Mouse (Mus musculus) NIH3T3 (cell line): Measurements from ENCODE around the gene Ankrd27.
"Not testable (repeated sequence)": the region's sequence is repeated elsewhere in the genome, so short reads cannot be mapped to it uniquely, and the experiment has no call there.

Source experiments
- DNase-seq: peaks from one replicate; pipeline ENCODE4 v3.0.0-alpha.2; 2012; ENCODE audit warnings: low read depth

Gene Ankrd27

DNA sequence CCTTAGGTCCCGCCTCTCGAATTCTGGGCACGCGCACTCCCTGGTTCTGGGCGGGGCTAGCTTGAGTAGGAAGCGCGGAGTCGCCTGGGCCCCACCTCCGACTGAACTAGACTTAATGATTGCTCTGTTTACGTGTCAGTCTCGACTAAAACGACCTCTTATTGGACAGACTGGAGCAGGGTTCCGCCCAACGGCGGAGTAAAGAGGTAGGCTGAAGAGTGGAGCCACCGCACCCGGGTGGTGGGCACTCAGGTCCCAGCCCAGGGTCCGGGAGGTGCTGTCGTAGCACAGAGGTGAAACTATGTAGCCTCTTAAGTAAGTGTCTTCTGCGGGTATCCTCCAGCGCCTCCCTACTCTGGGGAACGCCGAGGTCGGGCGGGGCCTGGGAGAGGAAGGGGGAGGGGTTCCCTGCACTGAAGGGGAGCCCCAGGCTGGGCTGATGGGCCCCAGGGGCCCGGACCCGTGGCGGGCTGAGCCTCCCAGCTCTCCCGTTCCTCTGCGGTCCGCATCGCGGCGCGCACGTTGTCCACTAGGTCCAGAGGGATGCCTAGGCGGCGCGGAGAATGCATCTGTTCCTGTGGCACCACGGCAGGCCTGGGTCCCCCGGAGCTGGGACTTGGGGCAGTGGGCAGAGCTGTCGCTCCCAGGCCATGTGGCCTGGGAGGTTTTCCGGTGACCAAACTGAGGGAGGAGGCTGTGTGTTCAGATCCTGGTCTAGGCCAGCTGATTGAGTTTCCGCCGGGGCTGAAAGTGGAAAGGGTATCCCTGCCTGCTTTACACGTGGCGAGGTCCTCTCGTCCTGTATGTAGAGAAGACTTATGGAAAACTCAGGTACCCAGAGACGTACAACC lies at the start of gene Ankrd27:
Gene Ankrd27, plus strand, starts transcription at position 190 of the 851 bp plus-strand sequence.
- DNase-seq: peak; percentile 98

DNA sequence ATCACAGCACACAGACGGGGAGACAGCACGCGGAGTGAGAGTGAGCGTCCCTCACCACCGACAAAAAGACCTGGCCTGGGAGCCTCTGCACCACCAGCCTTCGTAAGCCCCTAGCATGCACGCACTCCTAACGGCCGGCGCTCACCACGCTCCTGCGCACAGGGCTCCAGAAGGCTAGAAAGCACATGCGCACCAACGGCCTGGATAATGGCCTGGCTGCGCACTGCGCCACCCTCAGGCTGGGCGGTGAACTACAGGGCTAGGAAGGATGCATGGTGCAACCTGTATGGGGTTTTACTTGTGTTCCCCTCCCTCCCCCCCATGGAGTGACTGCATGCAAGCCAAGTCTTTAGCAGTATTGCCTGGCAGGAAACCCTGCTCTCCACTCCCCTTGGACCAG lies 48.5 kb upstream of the Ankrd27 start, which contains the start of gene Tdrd12:
Gene Tdrd12, minus strand, starts transcription at position 184 of the 400 bp plus-strand sequence.
- DNase-seq: no peak

DNA sequence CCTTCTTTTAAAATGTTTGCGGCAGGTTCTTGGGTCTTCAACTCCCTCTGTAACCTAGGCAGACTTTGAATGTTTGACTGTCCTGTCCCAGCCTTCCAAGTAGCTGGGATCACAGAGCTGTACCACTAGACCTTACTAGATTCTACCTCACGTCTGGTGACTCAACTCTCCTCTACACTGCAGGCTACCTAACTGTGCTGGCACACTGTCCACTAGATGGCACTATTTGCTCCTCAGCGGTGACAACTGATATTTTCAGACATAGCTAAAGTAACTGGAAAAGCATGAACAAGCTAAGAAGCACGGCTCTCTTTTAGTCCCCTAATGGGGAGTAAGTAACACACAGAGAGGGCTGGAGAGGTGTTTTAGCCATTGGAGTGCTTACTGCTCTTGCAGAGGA lies 40.2 kb upstream of the Ankrd27 start:
- peak; percentile 87 for DNase-seq

DNA sequence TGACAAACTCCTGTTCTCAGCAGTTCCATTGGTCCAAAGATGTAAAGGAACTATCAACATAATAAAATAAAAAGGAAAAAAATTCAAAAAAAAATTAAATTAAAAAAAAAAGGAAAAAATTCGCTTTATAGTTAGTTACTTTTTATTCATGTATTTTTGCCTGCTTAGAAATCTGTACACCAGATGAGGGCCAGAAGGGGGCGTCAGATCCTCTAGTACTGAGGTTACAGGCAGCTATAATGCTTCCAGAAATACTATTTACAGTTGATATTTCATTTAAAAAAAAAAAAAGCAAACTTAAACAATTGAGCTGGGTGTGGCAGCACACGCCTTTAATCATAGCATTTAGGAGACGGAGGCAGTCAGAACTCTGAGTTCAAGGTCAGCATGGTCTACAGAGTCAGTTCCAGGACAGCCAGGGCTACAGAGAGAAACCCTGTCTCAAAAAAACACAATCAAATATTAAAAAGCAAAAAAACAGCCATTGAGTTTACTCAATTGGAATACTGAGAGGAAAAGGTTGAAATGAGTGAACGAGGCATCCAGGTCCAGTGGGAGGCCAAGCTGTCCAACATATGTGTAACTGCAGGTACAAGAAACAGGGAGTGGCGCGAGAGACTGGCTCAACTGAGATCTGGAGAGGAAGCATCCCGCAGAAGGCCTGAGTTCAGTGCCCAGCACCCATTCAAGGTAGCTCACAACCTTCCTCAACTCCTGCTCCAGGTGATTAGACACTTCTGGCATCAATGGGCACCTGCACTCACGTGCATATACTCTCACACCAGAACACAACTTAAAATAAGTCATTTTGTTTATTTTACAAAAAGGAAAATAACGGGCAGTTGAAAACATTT lies 32.1 kb upstream of the Ankrd27 start:
- peak; percentile 83 for DNase-seq

DNA sequence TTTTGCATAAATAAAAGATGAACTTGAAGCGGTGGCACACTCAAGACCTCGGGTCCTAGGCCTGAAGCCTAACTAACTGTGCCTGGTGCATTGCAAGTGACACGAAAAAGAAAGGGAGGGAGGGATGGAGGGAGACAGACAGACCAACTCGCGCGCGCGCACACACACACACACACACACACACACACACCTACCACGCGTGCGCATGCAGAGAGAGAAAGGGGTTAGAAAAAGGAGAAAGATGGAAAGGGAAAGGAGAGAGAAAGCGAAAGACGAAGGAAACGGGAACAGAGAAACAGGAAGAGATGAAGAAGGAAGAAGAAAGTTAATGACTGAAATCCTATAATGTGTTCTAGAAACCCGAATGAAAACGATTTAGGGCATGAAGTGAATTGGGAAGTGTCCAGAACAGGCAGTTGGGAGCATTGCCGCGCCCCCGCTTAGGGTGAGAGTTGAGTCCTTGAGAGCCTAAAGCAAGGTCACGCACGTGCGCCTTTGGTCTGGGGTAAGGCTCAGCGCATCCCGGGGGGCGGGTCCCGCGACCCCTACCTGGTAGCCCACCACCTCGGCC lies 31.4 kb upstream of the Ankrd27 start:
- DNase-seq: peak; percentile 48

DNA sequence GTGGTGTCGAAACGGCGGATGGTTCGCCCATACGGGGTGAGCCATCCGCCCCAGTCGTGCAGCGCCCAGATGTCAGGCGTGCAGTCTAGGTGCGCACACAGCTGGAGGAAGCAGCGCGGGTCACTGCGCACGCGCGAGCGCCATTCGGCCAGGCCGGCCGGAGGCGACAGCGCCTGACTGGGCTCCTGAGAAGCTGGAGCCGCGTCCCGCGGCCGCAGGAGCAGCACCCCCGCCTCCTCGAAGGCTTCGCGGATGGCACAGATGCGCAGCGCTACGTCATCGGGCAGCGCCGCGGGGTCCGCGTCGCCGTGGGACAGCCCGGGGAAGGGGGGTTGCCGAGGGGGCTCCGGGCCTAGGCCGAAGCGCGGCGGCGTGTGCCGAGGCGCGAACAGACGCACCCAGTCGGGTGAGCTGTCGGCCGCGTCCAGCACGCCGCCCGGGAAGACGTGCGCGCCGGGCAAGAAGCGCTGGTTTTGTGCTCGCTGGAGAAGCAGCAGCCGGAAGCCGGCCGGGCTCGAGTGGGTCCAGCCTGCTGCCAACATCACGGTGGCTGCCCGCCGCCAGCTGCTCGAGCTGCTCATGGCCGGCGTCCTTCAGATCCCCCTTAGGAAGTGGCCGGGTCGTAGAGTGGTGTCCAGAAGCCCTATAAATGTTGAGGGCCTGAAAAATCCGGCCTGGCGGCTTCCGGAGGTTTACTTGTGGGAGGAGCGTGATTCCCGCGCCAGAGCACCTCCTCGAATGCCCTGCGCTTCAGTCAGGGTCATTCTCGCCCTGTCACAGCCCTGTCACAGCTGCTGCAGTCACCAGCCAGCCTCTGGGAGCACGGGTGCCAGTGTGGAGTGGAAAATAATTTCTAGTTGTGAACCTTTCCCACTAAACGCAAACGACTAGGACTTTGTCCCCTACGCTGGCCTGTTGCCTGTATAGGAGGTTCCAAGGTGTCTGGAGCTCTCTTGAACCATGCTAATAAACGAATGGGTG lies 30.5 kb upstream of the Ankrd27 start:
- DNase-seq: peak; percentile 93

DNA sequence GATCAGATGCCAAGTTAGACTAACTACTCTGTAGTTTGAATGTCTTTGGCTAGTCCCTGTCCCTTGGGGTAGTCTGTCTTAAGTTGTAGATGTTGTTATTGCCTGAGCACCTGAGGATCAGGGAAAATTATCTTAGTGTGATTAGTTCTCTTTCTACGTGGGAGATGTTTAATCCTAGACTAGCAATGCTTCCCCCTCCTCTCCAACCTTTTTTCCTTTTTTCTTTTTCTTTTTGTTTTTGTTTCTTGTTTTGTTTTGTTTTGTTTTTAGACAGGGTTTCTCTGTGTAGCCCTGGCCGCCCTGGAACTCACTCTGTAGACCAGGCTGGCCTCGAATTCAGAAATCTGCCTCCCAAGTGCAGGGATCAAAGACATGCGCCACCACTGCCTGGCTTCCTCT lies 29.8 kb upstream of the Ankrd27 start, which contains the start of gene Nudt19:
Gene Nudt19, minus strand, starts transcription at position 100 of the 399 bp plus-strand sequence.
- no peak for DNase-seq

DNA sequence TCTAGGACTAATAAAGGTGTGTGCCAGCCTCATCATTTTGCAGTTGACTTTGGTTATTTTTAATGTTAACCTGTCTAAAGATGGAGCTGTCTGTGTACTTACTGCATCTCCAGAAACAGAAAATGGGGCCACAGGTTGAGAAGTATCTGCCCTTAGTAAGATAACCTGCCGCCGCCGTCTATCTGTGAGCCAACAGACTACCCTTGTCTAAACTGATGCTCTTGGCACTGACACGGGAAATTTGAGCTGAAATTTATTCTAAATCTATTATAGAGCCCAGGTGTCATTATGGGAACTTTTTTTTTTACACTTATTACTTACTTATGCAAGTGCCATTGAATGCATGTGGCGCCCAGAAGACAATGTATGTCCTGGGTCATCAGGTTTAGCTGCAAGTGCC lies 29.1 kb upstream of the Ankrd27 start:
- DNase-seq: no peak

DNA sequence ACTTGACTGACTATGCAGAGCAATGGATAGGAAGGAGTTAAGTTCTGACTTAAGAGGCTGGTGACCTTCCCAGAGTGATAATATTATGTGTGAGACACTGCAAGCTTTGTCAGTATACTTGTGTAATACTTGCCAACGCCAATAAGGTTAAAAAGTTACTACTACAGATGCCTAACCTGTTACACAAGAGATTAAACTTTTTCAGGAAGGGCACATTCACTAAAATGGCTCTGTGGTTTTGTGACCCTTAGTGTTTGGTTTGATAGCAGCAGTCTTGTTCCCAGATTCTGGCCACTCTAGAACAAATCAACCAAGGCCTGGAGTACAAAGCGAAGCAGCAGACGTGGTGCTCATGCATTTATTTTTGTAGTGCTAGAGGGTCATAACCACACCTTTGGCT lies 28.5 kb upstream of the Ankrd27 start:
- no peak for DNase-seq

DNA sequence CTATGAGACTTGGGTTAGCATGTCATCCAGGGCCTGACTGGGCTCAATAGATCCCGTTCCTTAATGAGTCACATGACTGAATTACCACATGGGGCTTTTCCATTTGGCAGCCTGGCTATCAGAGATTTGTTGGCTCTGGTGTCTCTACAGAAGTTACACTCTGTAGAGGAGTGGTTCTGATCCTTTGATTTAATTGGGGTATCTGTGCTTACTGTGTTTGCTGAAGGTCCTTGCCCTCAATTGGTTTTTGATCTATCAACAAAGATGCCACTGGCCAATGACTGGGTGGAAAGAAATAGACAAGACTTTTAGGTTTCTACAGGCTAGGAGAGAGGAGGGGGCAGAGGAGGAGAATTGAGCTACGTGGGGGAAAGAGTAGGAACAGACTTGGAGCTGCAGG lies 27.4 kb upstream of the Ankrd27 start:
- no peak for DNase-seq

DNA sequence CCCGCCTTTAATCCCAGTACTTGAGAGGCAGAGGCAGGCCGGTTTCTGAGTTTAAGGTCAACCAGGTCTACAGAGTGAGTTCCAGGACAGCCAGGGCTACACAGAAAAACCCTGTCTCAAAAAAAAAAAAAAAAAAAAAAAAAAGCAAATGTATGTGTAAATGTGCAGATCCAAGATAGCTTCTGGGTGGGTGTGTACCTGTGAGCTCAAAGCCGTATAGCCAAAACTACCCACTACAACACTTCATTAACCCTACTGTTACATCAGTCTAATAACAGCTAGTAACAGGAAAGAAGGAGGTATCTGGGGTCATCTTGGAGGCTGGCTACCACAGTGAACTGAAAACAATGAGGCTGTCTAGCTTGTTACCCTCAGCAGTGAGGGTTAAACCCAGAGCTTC lies 26.2 kb upstream of the Ankrd27 start:
- no peak for DNase-seq

DNA sequence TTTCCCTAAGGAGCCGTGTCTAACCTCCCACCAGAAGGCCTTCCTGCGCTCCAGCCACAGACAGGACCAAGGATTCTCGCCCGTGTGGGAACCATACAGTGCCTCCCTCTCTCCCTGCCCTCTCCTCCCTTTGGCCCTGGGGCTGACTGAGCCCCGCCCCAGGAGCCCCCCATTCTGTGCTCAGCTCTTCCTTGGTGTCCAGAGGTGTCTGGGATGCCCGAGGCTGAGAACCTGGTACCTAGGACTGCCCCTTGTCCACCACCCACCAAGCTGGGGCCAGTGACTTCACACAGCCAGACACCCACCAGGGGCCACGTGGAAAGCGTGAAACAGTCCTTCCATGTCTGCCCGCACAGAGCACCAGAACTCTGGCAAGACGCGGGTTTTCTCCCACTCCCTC lies 23.0 kb upstream of the Ankrd27 start:
- no peak for DNase-seq

DNA sequence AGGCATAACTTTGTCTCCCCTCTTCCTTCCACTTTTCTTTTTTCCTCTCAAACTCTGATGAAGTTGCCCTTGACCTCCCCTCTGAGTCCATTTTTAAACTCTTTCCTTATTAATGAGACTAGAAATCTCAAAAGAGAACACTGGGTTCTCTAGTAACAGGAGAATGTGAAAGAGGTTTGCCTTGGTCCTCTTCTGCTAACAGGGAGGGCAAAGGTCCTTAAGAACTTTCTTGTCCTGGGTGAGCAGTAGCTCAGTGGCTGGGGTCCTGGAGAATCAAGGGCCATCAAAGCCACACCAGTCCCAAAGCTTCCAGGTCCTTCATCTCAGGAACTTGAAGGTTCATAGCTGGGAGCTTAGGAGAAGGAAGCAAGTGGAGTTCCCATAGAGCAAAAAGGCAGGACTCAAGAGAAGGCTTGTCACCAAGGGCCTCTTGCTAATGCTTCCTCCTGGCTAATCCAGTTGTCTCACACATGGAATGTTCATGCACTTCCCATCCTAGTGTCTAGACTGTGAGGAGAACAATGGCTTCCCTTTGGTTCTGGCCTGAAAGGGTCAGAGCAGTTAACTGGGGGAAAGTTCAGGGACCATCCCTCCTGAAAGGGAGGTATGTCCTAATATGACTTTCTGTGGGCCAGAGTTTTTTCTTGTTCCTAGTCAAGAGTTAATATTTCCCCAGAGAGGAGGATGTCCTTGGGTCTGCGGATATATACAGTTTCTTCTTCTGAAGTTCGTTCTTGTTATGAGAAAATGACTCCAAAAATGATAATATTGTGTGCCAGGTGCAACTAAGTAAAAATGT lies 21.8 kb upstream of the Ankrd27 start:
- DNase-seq: no peak

DNA sequence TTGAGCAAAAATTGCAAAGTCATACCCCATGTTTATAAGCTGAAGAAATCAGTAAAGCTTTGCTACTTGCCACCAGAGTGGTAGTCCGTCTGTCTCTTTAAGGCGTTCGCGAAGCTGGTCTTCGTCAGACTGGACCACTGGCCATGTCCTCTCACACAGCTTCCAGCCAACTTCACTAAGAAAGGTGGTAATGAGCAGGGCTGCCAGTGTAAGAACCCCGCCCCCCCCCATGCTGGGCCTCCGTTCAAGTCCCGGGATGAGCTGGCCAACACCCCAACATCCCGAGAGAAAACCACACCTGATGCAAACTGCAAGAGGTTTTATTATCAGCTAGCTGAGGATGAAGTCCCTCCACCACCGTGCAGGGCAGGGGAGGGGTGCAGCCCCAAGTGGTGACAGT lies 21.2 kb upstream of the Ankrd27 start:
- DNase-seq: not testable (repeated sequence)

DNA sequence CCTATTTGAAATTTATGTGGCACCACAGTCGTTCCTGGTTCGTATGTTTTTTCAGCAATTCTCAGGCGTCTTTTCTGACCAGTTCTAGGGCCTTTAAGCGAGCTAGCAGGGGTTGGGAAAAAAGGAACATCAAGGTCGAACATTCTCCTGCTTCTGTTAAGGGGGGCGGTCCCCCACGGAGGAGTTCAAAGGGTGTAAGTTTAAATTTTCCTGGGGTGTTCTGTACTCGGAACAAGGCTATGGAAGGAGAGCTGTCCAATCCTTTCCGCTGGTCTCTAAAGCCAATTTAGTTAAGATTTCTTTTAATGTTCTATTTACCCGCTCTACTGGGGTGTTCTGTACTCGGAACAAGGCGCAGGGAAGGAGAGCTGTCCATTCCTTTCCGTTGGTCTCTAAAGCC lies 20.1 kb upstream of the Ankrd27 start:
- not testable (repeated sequence) for DNase-seq

DNA sequence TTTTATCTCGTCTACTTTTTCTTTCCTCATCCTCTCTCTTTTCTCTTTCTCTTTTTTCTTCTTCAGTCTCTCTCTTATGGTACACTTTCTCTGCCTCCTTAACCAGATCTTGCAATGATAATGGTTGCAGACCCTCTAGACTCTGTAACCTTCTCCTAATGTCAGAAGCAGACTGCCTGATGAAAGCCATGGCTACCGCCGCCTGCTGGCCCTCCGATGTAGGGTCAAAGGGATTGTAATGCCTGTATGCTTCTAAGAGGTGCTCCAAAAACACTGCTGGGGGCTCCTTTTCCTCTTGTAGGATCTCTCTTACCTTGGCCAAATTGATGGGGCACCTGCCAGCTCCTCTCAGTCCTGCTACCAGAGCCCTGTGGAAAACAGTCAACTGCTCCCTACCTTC lies 16.3 kb upstream of the Ankrd27 start:
- DNase-seq: not testable (repeated sequence)

DNA sequence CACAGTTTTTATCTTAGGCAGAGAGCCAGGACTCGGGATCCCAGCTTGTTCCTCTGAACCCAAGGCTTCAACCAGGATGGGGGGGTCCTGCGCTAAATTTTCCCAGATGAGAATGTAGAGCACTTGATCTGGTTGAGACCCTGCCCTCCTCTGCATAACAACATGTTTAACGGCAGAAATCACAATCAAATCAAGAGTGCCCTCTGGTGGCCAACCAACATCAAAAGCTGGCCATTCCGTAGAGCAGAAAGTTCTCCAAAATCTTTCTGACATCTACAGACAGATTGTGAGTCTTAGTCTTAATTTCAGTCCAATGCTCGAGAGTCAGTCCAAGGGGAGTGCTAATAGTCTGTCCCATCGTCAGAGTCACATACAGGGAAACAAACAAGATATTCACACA lies 15.2 kb upstream of the Ankrd27 start:
- not testable (repeated sequence) for DNase-seq

DNA sequence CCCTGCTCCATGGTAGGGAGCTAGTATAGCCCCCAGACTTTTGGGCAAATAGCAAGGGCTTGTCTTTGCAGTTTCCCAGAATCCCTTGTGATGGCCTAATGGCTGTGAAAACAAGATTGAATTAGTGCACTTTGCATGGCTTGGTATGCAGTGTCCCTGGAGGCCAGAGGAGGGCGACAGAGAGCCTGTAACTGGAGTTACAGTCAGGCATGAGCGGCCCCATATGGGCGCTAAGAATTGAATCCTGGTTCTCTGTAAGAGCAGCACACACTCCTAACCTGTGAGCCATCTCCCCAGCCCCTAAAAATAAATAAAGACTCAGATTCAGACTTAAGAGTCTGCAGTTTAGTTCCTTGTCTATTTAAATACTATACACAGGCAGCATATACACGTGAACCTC lies 6.2 kb upstream of the Ankrd27 start:
- peak; percentile 42 for DNase-seq

DNA sequence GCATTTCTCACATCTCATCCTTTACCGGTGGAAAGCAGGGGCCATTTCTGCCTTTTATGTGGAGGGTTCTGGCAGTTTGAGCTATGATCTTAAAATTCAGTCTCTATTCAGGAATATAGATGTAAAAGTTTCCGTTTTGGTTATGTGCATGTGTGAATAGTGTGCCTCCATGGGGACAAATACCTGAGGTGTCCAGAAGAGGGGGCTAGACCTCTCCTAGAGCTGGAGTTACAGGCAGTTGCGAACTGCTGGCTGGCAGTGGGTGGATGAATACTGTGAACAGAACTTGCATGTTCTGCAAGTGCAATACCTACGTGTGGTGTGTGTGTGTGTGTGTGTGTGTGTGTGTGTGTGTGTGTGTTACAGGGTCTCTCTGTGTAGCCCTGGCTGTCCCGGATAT lies 3.3 kb upstream of the Ankrd27 start:
- peak; percentile 64 for DNase-seq

DNA sequence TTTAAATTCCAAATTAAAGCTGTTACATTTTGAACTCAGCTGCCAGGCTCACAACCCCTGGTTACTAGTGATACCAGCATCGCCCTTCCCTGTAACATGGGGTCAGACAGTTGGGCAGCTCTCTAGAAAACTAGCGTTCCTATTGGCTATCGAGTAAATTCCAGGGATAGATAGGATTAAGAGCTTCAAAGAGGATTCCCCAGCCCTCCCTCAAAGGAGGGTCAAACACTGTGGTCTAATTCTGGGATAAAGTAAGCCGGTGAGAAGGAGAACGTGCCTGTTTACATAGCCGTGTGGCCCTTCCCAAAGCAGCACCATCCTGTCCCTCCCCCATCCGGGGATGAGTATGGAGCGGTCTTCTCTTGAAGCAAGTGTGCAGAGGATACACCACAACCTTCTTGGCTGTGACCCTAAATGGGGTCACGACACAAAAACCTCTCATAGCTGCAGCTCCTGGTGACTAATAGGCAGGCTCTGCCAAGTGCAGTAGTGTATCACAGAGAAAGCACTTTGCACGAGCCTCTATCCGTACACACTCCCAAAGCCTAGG lies 2.5 kb upstream of the Ankrd27 start:
- DNase-seq: peak; percentile 65
